Mouse (Mus musculus) ES-Bruce4 (cell line): ENCODE results near the gene Mybl2. TPM values are rescaled to one million over a fixed set of nuclear protein-coding genes. Genes with fewer than 3 reads are reported as not detected.
A peak's percentile ranks its signal among the peaks of the same experiment; 100 is the strongest.
"Not testable (repeated sequence)": the region's sequence is repeated elsewhere in the genome, so short reads cannot be mapped to it uniquely, and the experiment has no call there.

Experiments
- H3K27ac ChIP-seq: 2 replicates; pipeline ENCODE4 v1.5.1; 2012; ENCODE audit warnings: low read length, inconsistent platforms; ENCODE audit not compliant: insufficient read depth
- H3K27me3 ChIP-seq: 2 replicates; pipeline ENCODE4 v1.6.1; 2012; ENCODE audit warnings: mild to moderate bottlenecking, low read length, inconsistent platforms; ENCODE audit not compliant: control insufficient read depth, poor library complexity, insufficient read depth, severe bottlenecking
- H3K36me3 ChIP-seq: 2 replicates; pipeline ENCODE4 v1.6.1; 2012; ENCODE audit warnings: inconsistent platforms, mild to moderate bottlenecking, low read length, moderate library complexity; ENCODE audit not compliant: control insufficient read depth, poor library complexity, insufficient read depth, severe bottlenecking
- H3K4me1 ChIP-seq: one replicate; pipeline ENCODE4 v1.8.1; 2011; ENCODE audit warnings: low read length; ENCODE audit not compliant: control insufficient read depth, insufficient read depth
- H3K4me3 ChIP-seq: 2 replicates; pipeline ENCODE4 v1.5.1; 2011; ENCODE audit warnings: low read depth, mild to moderate bottlenecking, low read length
- H3K9ac ChIP-seq: 2 replicates; pipeline ENCODE4 v1.6.1; 2012; ENCODE audit warnings: low read depth, mild to moderate bottlenecking, inconsistent platforms; ENCODE audit not compliant: poor library complexity, severe bottlenecking
- H3K9me3 ChIP-seq: replicated peaks from 2 replicates; pipeline ENCODE4 v1.6.1; 2012; ENCODE audit warnings: mild to moderate bottlenecking, low read length, inconsistent platforms; ENCODE audit not compliant: control insufficient read depth, poor library complexity, insufficient read depth, severe bottlenecking
- CTCF ChIP-seq: IDR thresholded peaks from one replicate; pipeline ENCODE4 v1.8.1; 2011; ENCODE audit warnings: low read depth, low read length
- EP300 ChIP-seq: IDR thresholded peaks from 2 replicates; pipeline ENCODE4 v1.6.1; 2011; ENCODE audit warnings: low read depth, low read length; ENCODE audit not compliant: insufficient read depth
- POLR2A ChIP-seq: IDR thresholded peaks from one replicate; pipeline ENCODE4 v1.8.1; 2011; ENCODE audit warnings: low read length; ENCODE audit not compliant: insufficient read depth
- polyA plus RNA-seq: library from polyadenylated mRNA; stranded (reverse); fragments of >200 nt; gene quantifications from 2 replicates; pipeline ENCODE4 v1.2.4, GENCODE M21; 2011; ENCODE audit warnings: low read depth; ENCODE audit not compliant: missing spikeins, insufficient read depth, insufficient read length

The Mybl2 gene
- polyA plus RNA-seq, 1 experiment: 471 TPM

DNA sequence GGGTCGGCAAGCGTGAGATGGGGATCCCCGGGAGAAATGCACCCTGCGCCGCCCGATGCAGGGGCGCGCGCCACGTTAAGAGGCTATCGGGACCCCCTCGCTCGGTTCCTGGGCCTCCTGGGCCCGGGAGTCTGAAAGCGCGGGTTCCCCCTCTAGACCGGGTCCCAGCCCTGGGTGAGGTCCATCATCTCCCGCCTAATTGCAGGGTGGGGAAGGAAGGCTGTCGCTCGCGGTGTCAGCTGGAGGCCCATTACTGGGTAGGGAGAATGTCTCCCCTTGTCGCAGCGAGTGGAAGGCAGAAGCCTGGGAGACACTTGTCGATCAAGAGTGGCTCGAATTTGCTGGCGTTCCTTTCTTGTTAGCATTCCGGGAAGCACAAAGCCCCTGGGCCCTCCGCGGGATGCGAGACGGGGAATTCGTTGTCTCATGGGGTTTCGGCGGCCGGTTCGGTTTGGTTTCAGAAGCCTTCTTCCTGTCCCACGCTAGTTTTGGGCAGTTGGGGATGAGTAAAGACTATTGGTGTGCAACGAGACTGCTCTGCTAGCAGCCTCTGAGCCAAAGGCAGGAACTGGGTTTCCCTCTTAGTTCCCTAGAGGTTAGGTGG, 506 bp downstream of the Mybl2 start:
- Histone ChIP-seq H3K4me3 (peak overlapping the region; percentile 100), H3K4me1 (no peaks in the 10 kb centered on the region), H3K27me3 (no peaks in the 10 kb centered on the region), H3K9ac (peak overlapping the region; percentile 96), H3K27ac (peak overlapping the region; percentile 63), H3K9me3 (no peaks in the 10 kb centered on the region), H3K36me3 (peaks cover 19% of the 10 kb centered on the region)
- TF ChIP-seq POLR2A (no peak), EP300 (no peak), CTCF (no peak)

DNA sequence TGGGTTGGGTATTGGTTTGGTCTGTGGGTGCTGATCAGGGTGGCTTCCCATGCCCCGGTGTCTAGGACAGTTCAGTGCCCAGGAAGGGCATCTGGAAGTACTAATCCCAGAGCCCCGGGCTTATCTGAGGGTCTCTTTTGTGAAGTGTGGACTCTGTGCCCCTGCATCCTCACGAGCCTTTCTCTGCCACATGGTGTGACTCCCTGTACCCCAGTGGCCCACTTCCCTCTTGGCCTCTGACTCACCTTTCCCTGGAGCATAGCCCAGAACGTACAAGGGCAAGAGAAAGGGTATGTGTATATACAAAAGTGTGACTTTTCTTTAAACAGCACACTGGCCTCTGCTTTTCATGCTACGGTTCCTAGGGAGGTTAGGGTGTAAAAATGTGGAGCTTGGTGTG, 1.2 kb downstream of the Mybl2 start:
- Histone ChIP-seq H3K9ac (peak overlapping the region; percentile 96), H3K4me3 (peak overlapping the region; percentile 100), H3K27ac (peak overlapping the region; percentile 63), H3K4me1 (no peaks in the 10 kb centered on the region), H3K9me3 (no peaks in the 10 kb centered on the region), H3K36me3 (peaks cover 25% of the 10 kb centered on the region), H3K27me3 (no peaks in the 10 kb centered on the region)
- no peak for TF ChIP-seq EP300
- TF ChIP-seq CTCF: no peak
- TF ChIP-seq POLR2A: no peak

DNA sequence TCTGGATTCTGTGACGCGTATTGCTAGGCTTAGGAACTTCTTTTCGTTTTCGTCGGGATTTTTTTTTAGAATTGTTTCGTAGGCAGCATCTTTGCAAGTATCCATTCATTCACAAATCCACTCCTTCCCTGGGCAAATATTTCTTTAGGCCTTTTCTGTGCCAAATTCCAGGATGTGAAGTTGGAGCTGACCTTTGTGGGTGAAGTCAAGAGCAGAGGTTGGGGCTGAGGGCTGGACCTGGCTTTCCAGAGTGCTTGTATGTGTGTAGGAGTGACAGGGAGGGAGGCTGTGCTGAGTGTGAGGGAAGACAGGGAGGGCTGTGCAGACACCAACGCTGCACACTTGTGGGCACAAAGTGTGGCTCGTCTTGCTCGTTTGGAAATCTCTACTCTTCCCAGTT, 2.1 kb downstream of the Mybl2 start:
- Histone ChIP-seq H3K36me3 (peaks cover 33% of the 10 kb centered on the region), H3K9me3 (no peaks in the 10 kb centered on the region), H3K27me3 (no peaks in the 10 kb centered on the region), H3K27ac (peak overlapping the region; percentile 63), H3K9ac (peak overlapping the region; percentile 96), H3K4me1 (no peaks in the 10 kb centered on the region), H3K4me3 (peak overlapping the region; percentile 100)
- no peak for TF ChIP-seq POLR2A
- TF ChIP-seq EP300: no peak
- no peak for TF ChIP-seq CTCF

DNA sequence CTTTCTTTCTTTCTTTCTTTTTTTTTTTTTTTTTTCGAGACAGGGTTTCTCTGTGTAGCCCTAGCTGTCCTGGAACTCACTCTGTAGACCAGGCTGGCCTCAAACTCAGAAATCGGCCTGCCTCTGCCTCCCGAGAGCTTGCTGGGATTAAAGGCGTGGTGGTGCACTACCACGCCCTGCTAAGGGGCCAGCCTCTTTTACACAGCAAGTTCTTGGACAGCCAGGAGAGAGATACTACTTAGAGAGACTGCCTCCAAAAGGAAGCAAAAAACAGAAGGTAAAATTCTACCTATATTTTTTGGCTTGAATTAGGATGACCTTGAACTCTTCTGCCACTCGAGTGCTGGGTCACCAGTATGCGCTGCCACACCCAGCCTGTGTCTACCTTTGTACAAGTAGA, 4.5 kb downstream of the Mybl2 start:
- H3K27ac ChIP-seq: peak overlapping the region; percentile 90
- not testable (repeated sequence) for H3K4me1 ChIP-seq, H3K27me3 ChIP-seq, H3K9me3 ChIP-seq
- peaks cover 51% of the 10 kb centered on the region for H3K36me3 ChIP-seq
- peak overlapping the region; percentile 96 for H3K9ac ChIP-seq
- peak overlapping the region; percentile 87 for H3K4me3 ChIP-seq

DNA sequence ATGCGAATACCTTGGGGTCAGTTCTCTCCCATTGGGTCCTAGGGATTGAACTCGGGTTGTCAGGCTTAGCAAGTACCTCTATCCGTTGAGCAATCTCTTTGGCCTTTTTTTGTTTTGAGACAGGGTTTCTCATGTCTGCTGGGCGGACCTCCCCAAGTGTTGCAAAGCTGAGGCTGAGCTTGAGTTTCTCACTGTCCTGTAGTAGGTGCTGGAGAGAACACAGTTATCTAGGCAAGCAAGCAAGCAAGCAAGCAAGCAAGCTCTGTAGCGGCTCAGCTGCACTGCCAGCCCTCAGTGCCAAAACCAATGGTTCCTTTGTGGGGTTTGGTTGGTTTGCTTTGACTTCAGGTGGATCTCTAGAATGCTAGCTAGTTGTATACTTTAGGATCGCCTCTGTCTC, 6.1 kb downstream of the Mybl2 start:
- Histone ChIP-seq H3K9ac (peak overlapping the region; percentile 96), H3K4me3 (peak overlapping the region; percentile 43), H3K27ac (peak overlapping the region; percentile 78), H3K4me1 (peaks cover 7% of the 10 kb centered on the region), H3K27me3 (no peaks in the 10 kb centered on the region), H3K36me3 (peaks cover 68% of the 10 kb centered on the region), H3K9me3 (no peaks in the 10 kb centered on the region)
- TF ChIP-seq CTCF (no peak), POLR2A (no peak), EP300 (no peak)

DNA sequence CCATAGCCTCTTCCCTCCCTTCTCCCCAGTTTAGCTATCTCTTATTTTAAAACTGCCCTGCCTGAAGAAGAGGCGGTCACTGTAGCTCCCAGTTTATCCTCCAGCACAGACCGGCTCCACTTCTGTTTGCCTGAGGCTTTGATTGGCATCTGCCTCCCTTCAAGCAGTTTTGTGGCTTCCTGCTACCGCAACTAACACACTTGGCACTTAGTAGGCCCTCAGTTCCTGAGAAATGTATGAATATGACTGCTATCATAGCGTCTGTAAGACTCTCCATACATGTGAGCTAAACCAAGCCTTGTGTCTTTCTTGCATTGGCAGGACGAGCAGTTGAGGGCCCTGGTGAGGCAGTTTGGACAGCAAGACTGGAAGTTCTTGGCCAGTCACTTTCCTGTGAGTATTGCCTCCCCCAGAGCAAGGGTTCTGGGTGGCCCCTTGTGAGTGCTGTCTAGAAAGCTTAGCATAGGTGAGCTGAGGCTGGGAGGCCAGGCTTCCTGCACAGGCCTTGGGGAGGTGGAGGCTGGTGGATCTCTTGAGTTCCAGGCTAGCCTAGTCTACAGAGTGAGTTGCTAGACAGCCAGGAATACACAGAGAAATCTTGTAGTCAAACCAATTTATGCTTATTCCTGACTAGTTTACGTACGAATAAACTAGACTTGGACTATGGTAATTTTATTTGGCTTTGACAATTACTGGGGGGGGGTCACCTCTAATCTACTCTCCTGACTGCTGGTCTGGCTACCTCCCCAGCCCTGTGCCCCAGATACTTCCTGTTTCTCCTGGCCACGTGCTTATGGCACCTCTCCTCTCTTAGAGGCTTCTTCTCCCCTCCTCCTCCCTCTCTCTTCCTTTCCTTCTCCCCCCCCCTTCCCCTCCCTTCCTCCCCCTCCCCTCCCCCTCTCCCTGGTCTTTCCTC, 7.0 kb downstream of the Mybl2 start:
- peak overlapping the region; percentile 78 for H3K27ac ChIP-seq

More for the DNA sequence above, 7.0 kb downstream of the Mybl2 start:
- H3K4me1 ChIP-seq: peaks cover 7% of the 10 kb centered on the region
- peak overlapping the region; percentile 96 for H3K9ac ChIP-seq
- no peaks in the 10 kb centered on the region for H3K27me3 ChIP-seq
- no peaks in the 10 kb centered on the region for H3K9me3 ChIP-seq
- TF ChIP-seq POLR2A: no peak
- peak; percentile 70; the same call in 1 of the 2 replicates for TF ChIP-seq EP300
- peak overlapping the region; percentile 46 for H3K4me3 ChIP-seq
- H3K36me3 ChIP-seq: peaks cover 68% of the 10 kb centered on the region
